Mouse (Mus musculus): ENCODE results near the gene Dusp27.

- TF ChIP-seq EP300 (IDR thresholded peaks at IDR 0.05; ENCODE audit: low read depth) (no peak), CTCF (IDR thresholded peaks at IDR 0.05; ENCODE audit: low read depth) (no peak)
Measured at GRCm38 (mm10) chr1:166128551-166128950, 829 bp upstream of the Dusp27 start.
